Mouse (Mus musculus): ENCODE data around the gene Atf3.

Gene Atf3

GRCm38 (mm10) chr1:191189671-191190372, 28.0 kb downstream of the Atf3 start:
- DNase-seq (ENCODE audit: low spot score in 2 of 2), result no peak

GRCm38 (mm10) chr1:191186386-191186770, 31.5 kb downstream of the Atf3 start:
- DNase-seq (ENCODE audit: low spot score in 2 of 2), result peak; percentile 64 to 75

DNA sequence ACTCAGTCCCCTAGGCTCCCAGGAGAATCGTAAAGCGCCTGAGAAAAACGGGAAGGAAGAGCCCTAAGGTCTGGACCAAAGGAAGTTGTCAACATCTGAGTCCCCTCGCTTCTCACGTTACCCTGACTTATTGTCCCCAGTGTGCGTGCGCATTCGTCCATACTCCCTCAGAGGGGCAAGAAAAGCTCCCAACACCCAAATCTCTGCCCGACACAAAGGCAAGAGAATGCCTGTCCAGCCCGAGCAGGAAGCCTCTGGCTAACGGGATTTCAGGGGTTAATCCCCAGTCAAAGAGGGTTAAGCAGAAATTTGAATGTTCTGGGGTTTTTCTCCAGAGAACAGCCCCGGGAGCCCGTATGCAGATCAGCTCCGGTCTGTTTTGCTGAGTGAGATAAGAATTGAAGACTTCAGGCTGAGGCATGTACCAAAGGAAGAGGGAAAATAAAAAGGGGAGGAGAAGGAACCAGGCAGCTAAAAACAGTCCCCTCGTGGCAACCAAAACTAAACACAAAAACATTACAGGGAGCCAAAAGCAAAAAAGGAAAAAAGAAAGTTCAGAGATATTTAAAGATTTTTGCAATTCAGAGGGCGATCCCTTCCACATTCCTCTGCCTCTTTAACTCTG, 32.0 kb downstream of the Atf3 start:
- peak; percentile 38 to 46 for DNase-seq (ENCODE audit: low spot score in 2 of 2)

- DNase-seq (ENCODE audit: low spot score in 2 of 2), result peak; percentile 67 to 74
Observed at GRCm38 (mm10) chr1:191184841-191185251, 33.0 kb downstream of the Atf3 start.

- peak in 1 of 2 experiments; percentile 29 for DNase-seq (ENCODE audit: low spot score in 2 of 2)
Observed at GRCm38 (mm10) chr1:191184066-191184815, 33.6 kb downstream of the Atf3 start.

DNA sequence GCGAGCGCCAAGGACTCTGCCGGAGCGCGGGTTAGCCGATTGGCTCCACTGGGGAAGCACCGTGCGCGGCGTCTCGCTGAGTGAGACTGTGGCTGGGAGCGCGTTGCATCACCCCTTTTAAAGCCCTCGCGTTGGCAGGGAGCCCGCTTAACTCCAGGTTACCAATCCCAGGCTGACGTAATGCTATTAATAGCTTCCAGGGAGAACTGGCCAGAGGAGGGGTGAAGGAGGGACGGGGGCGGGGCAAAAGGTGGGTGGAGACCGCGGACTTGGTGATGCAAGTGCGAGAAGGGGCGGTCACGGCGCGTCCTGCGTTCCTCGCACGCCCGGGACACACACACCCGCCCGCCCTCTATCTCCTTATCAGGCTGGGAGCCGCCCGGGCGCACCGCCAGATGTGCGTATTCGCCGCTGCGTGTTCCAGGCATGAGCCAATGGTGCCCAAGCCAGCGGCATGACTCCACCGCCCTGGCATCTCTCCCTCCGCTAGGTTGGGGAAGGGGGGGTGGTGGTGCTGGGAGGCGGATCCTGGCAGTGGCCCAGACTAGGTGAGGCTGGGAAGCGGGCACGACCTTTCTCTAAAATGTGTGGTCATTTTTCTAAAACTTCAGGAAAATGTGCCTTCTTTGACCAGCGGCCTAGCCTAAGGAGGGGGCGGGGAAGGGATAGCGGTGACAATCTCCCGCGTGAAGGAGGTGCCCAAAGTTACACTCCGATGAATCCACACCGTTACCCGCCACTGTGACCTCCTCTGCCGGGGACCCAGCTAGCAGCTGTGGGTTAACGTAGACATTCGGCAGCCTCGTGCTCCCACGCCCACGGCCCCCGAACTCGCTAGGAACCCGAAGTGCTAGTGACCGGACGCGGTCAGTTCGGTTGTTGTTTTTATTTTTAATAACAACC, 34.4 kb downstream of the Atf3 start:
- DNase-seq (ENCODE audit: low spot score in 2 of 2), result peak; percentile 97 to 100

- peak; percentile 51 to 71 for DNase-seq (ENCODE audit: low spot score in 2 of 2)
Observed at GRCm38 (mm10) chr1:191182431-191183162, 35.2 kb downstream of the Atf3 start.

DNA sequence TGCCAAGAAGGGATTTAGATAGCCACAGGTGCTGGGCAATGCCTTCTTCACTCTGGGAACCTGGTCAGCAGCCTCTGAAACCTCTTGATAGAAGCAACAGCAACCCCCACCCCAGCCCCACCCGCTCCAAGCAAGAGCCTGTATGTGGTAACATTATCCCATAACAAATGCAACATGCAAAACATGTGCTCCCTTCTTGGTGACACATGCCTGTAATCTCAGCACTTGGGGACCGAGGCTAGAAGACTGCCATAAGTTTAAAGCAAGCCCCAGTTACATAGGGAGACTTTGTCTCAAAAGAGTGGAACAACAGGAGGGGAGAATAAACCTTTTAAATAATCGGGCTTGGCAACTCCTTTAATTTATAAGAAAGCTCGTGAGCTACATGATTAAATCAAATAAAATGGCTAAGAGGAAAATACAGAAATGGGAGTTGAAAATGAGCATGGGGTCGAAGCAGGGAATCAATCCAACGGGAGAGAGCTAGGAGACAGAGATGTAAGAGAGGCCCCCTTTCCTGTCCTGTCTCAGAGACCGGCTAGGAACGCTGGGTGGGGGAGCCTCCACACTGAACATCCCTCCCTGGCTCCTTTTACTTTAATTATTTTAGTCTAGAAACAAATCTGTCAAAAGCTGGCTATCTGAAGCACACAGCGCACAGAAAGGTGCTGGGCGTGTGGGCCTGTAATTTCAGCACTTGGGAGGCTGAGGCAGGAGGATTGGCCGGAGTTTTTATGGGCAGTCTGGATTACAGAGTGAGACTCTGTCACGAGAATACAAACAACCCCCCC, 36.2 kb downstream of the Atf3 start:
- DNase-seq (ENCODE audit: low spot score in 2 of 2), result no peak

DNA sequence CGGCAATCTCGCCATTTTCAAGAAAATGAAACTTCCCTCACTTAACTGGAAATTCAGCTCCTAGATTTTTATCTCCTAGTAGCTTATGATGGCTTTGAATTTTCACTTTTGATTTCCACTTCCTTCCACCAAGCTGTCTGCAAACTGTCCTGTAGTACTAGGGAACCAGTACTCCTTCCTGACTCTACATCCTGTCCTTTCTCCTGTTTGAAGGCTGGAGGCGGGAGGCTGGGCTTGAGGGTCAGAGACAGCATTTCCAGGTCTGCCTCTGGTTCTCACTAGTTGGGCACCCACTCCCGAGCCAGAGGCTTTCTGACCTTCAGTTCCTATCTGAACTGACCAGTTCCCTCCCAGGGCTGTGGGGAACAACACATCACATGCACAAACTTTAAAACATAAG, 37.4 kb downstream of the Atf3 start:
- no peak for DNase-seq (ENCODE audit: low spot score in 2 of 2)

DNA sequence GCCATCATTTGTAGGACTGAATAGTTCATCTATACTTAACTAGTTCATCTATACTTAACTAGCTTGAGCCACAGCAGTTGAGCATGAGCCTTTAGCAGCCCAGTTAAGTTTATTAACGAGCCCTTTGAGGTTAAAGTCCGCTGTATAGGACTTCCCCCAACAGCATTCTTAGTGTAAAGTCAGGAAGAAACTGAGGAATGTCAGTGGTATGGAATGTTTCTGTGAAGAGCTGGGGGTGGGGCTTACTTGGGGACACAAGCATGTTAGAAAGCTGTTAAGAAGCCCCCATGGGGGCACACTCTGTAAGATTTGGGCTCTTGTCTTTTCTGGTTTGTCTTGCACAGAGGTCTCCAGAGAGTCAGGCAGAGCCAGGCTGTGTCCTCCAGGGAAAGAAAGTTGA, 38.0 kb downstream of the Atf3 start:
- DNase-seq (ENCODE audit: low spot score in 2 of 2), result no peak

DNA sequence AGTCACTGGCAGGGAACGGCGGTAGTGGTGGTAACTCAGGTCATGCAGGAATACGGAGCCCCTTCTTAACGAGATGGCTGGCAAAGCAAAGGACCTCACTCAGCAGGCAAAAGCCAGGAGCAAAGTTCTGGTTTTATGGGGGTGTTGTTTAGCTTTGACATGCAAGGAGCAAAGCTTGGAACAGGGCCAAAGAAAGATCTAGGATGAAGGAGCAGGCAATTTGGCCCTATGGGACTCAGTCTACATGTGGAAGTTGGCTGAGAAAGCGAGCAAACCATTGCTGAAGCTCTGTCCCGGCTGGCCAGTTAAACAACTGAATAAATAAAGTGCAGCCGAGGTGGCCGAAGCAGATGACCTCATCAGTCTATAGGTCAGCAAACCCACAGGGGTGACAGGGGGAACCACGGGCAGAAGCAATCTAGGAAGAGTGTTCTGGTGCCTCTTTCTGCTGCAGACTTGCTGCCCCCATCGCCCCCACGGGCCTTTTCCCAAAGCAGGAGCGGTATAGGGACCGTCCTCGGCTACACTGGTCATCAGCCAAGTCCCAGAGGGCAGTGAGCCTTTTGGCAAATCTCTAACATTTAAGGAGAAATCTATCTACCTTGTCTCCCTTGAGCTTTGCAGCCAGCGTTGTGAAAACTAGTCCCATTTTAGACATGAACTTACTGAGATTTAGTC, 39.2 kb downstream of the Atf3 start:
- no peak for DNase-seq (ENCODE audit: low spot score in 2 of 2)

GRCm38 (mm10) chr1:191176887-191177286, 41.0 kb downstream of the Atf3 start:
- no peak for DNase-seq (ENCODE audit: low spot score in 2 of 2)

GRCm38 (mm10) chr1:191172487-191172886, 45.4 kb downstream of the Atf3 start:
- DNase-seq (ENCODE audit: low spot score in 2 of 2), result no peak

- DNase-seq (ENCODE audit: low spot score in 2 of 2), result peak in 1 of 2 experiments; percentile 31
Observed at GRCm38 (mm10) chr1:191170444-191170843, 47.4 kb downstream of the Atf3 start.

DNA sequence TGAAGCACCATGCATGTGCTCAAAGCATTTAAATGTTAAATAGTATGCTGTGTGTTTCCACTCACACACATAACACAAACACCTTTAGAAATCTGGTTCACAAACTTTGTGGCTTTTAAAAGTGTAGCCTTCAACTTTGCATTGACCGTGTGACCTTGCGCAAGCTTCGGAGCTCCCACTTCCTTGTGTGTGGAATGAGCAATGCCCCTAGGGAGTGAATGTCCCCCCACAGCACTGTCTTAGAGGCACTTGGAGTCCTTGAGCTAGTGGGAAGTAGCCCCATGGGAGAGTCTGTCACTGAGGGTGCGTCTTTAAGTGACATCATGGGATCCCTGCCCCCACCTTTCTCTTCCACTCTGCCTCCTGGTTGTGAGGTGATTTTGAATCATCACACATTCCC, 51.6 kb downstream of the Atf3 start:
- DNase-seq (ENCODE audit: low spot score in 2 of 2), result no peak

DNA sequence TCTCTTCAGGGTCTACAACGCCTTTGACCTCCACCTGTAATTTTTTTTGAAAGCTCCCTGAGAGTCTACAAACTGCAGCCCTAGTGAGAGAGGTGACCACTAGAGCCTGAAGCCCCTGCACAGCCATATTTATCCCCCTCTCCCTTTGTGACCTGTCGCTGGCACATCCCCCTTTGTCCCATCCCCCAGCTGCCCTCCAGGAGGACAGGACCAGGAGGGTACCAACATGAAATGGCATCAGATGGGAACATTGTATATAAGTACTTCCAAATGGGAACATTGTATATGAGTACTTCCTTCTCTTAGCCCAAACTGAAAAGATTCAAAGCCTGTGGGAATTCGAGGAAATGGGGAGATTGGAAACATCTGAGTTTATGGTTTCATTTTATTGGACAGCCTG, 53.1 kb downstream of the Atf3 start, which contains the start of gene Fam71a:
Gene Fam71a (minus strand): TSS at position 101 of the 400 bp plus-strand sequence.
- no peak for DNase-seq (ENCODE audit: low spot score in 2 of 2)

- DNase-seq (ENCODE audit: low spot score in 2 of 2), result no peak
Observed at GRCm38 (mm10) chr1:191154314-191154713, 63.5 kb downstream of the Atf3 start.

DNA sequence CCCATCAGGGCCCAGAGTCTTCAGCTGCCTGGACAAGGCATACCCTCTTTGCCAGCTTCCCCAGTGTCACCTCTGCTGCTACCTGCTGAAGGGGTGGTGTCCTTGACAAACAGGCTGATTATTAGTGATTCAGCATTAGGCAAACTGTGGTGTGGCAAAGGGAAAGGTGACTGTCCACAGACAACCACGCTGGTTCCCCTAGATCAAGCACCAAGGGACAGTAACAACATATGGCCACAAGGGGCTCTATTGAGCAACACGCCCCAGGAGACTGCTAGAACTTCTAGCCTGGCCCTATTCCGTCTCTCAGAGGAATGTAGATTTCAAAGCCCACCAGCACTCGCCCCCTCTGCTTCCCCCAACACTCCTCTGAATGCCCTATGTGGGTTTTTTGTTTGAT, 64.8 kb downstream of the Atf3 start:
- peak; percentile 29 to 44 for DNase-seq (ENCODE audit: low spot score in 2 of 2)

DNA sequence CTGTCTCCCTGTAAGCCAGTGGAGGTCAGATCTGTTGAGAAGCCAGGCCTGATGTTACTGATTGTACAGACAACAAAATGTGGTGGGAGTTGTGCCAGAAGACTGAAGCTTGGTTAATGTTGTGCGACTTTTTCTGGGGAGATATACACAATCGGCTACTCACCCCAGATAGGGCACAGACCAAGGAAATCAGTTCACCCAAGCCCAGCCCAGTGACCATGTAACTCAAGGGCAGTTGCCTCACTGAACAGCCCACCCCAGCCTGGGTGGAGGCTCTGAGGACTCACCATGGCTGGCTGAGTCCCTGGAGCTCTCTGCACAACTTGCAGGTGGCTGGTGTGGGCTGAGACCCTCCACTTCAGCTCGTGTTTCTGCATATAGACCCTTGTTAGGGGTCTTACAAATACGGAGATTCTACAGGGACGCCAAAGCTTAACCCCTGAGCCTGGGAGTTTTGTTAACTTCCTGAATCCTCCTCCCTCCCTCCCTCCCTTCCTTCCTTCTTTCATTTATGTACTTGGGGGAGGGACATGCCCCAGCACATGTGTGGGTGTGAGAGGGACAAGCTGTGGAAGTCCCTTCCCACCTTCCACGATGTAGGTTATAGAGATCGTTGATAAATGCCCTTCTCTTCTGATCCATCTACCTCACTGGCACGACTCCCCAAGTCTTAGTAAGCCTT, 66.8 kb downstream of the Atf3 start:
- DNase-seq (ENCODE audit: low spot score in 2 of 2), result no peak

Measured in urinary bladder, postnatal 36 days (tissue).